17 mouse cellular contexts compared by ENCODE assay signal in genomic region chr10:120720061-120720460, GRCm38 (mm10).
DNase-seq lines count a peak whose midpoint lies in the region; ATAC-seq and TF ChIP-seq lines count a peak whose summit lies in the region.
"Had no signal": no experiment of that assay in that cellular context is flagged by ENCODE, and none has a peak within 500 bp of the region (broad histone marks: within the 10 kb centered on the region; RNA-seq: fewer than 3 reads in every experiment).

No protein-coding gene starts in this region.

- no peak for DNase-seq in heart, postnatal 36 days
- DNase-seq in Patski (ENCODE audit: low read depth, low spot score), result no peak
- no peak for DNase-seq in left cerebral cortex, adult 9 months (ENCODE audit: low spot score in 2 of 2)
- DNase-seq: adrenal gland, adult 2 months; cerebellum, adult 8-10 months; gastrocnemius, postnatal 25 days; layer of hippocampus, postnatal 36 days; thymus, postnatal 25 days had no signal

- H3K27me3 ChIP-seq in heart, embryonic 14.5 days (ENCODE audit: control insufficient read depth, insufficient read depth, low read length), result 0 out of 2 replicates have a peak, but pooled peaks cover 3% of the 10 kb centered on the region
- no peaks in the 10 kb centered on the region for H3K27me3 ChIP-seq in Patski
- peaks cover 16% of the 10 kb centered on the region; the same call in 1 of the 2 replicates for H3K27me3 ChIP-seq in embryonic facial prominence, embryonic 13.5 days
- H3K27me3 ChIP-seq in limb, embryonic 13.5 days, result peaks cover 8% of the 10 kb centered on the region
- H3K27me3 ChIP-seq in midbrain, embryonic 16.5 days (ENCODE audit: control insufficient read depth, insufficient read depth, low read depth, low read length), result peaks cover 24% of the 10 kb centered on the region

- H3K9ac ChIP-seq in heart, embryonic 14.5 days (ENCODE audit: low read length), result peak overlapping the region; percentile 5; the same call in 1 of the 2 replicates
- 0 out of 2 replicates have a peak overlapping the region, but pooled peaks have one; percentile 32 for H3K9ac ChIP-seq in embryonic facial prominence, embryonic 13.5 days
- H3K9ac ChIP-seq in limb, embryonic 13.5 days, result no peak overlapping the region
- H3K9ac ChIP-seq in midbrain, embryonic 16.5 days (ENCODE audit: low read depth, low read length), result no peak overlapping the region
- H3K9ac ChIP-seq: heart, embryonic 15.5 days; hindbrain, embryonic 13.5 days; lung, embryonic 15.5 days had no signal

- no peak overlapping the region for H3K4me3 ChIP-seq in heart, embryonic 14.5 days (ENCODE audit: control insufficient read depth in 1 of 2, insufficient read depth in 1 of 2, low read depth in 1 of 2, low read length in 2 of 2)
- no peak overlapping the region for H3K4me3 ChIP-seq in embryonic facial prominence, embryonic 13.5 days
- H3K4me3 ChIP-seq in limb, embryonic 13.5 days, result no peak overlapping the region
- H3K4me3 ChIP-seq in midbrain, embryonic 16.5 days (ENCODE audit: low read depth, low read length), result no peak overlapping the region
- H3K4me3 ChIP-seq: erythroblast, embryonic 14.5 days; heart, embryonic 15.5 days; hindbrain, embryonic 13.5 days; lung, embryonic 15.5 days had no signal

- no peak for ATAC-seq in heart, embryonic 14.5 days (ENCODE audit: insufficient number of reproducible peaks, insufficient read depth, low FRiP score, low read depth)
- ATAC-seq in Patski, result peak; percentile 8
- 0 out of 2 replicates have a peak, but pooled peaks have one; percentile 60 for ATAC-seq in embryonic facial prominence, embryonic 13.5 days (ENCODE audit: insufficient number of reproducible peaks, insufficient read depth, low FRiP score, low TSS enrichment, low read depth)
- ATAC-seq in limb, embryonic 13.5 days (ENCODE audit: low FRiP score, low read depth), result peak; percentile 80
- no peak for ATAC-seq in midbrain, embryonic 16.5 days
- ATAC-seq in megakaryocyte progenitor cell, adult 5-6 weeks (replicated peaks; ENCODE audit: poor library complexity), result no peak

- TF ChIP-seq CTCF in Patski (IDR thresholded peaks at IDR 0.05), result no peak

- peaks cover 16 to 19% of the 10 kb centered on the region in 2 experiments for H3K4me1 ChIP-seq in heart, embryonic 14.5 days (ENCODE audit: control insufficient read depth in 2 of 2, insufficient read depth in 2 of 2, low read length in 2 of 2)
- H3K4me1 ChIP-seq in embryonic facial prominence, embryonic 13.5 days, result peaks cover 47% of the 10 kb centered on the region
- H3K4me1 ChIP-seq in limb, embryonic 13.5 days, result peaks cover 74% of the 10 kb centered on the region
- peaks cover 10% of the 10 kb centered on the region for H3K4me1 ChIP-seq in midbrain, embryonic 16.5 days (ENCODE audit: control insufficient read depth, insufficient read depth, low read length)

- in situ Hi-C loops in Patski (cut with MboI; ENCODE audit: low pct_unique_long_range_greater_than_20kb), result loop anchor here (10.0 to 25.0 kb wide), 2 partner anchors 145 to 542 kb away; no protein-coding TSS in a partner anchor

- CTCF ChIA-PET in Patski (lab: Charles Lee), result no interaction called here

- intact Hi-C loops in heart, postnatal 36 days (cut with DNase I), result no loop called here

- POLR2A ChIA-PET in Patski (lab: Charles Lee), result interaction anchor here (0.5 kb wide), 1 partner anchor 32 kb away, joined by 3 read pairs; no protein-coding TSS in a partner anchor

- H3K36me3 ChIP-seq in heart, embryonic 14.5 days (ENCODE audit: control insufficient read depth, insufficient read depth, low read length), result no peaks in the 10 kb centered on the region
- H3K36me3 ChIP-seq in embryonic facial prominence, embryonic 13.5 days, result no peaks in the 10 kb centered on the region
- H3K36me3 ChIP-seq in limb, embryonic 13.5 days, result no peaks in the 10 kb centered on the region
- no peaks in the 10 kb centered on the region for H3K36me3 ChIP-seq in midbrain, embryonic 16.5 days (ENCODE audit: control insufficient read depth, insufficient read depth, low read length)
- H3K36me3 ChIP-seq: heart, embryonic 15.5 days; hindbrain, embryonic 13.5 days; lung, embryonic 15.5 days had no signal

- H3K9me3 ChIP-seq in heart, embryonic 14.5 days (ENCODE audit: control insufficient read depth, low read length), result no peaks in the 10 kb centered on the region
- no peaks in the 10 kb centered on the region for H3K9me3 ChIP-seq in embryonic facial prominence, embryonic 13.5 days
- H3K9me3 ChIP-seq in limb, embryonic 13.5 days, result no peaks in the 10 kb centered on the region
- no peaks in the 10 kb centered on the region for H3K9me3 ChIP-seq in midbrain, embryonic 16.5 days (replicated peaks; ENCODE audit: control insufficient read depth, low read length, poor library complexity, severe bottlenecking)
- H3K9me3 ChIP-seq: heart, embryonic 15.5 days; hindbrain, embryonic 13.5 days; lung, embryonic 15.5 days had no signal

- WGBS in heart, embryonic 14.5 days, result 34% methylated on average over 3 of the region's 3 CpGs
- WGBS in embryonic facial prominence, embryonic 13.5 days, result 2% methylated on average over 3 of the region's 3 CpGs
- WGBS in limb, embryonic 13.5 days, result 1% methylated on average over 3 of the region's 3 CpGs
- 20% methylated on average over 3 of the region's 3 CpGs for WGBS in midbrain, embryonic 16.5 days

- H3K27ac ChIP-seq in heart, embryonic 14.5 days (replicated peaks in 1 of 2; ENCODE audit: control insufficient read depth in 1 of 2, insufficient read depth in 1 of 2, low read depth in 2 of 2, low read length in 2 of 2), result no peak overlapping the region
- peak overlapping the region; percentile 81 for H3K27ac ChIP-seq in embryonic facial prominence, embryonic 13.5 days
- peak overlapping the region; percentile 89 for H3K27ac ChIP-seq in limb, embryonic 13.5 days
- no peak overlapping the region for H3K27ac ChIP-seq in midbrain, embryonic 16.5 days (ENCODE audit: low read length)
- H3K27ac ChIP-seq: heart, embryonic 15.5 days; hindbrain, embryonic 13.5 days; lung, embryonic 15.5 days had no signal

- H3K4me2 ChIP-seq in heart, embryonic 14.5 days (ENCODE audit: low read length), result no peak overlapping the region
- peak overlapping the region; percentile 22 for H3K4me2 ChIP-seq in embryonic facial prominence, embryonic 13.5 days
- peak overlapping the region; percentile 37 for H3K4me2 ChIP-seq in limb, embryonic 13.5 days (replicated peaks)
- no peak overlapping the region for H3K4me2 ChIP-seq in midbrain, embryonic 16.5 days (ENCODE audit: low read length)
- H3K4me2 ChIP-seq: heart, embryonic 15.5 days; hindbrain, embryonic 13.5 days; lung, embryonic 15.5 days had no signal

Comparison
In these comparisons a context has a peak if more than half of its experiments do, and no peak if none do; other contexts are left out.
1. ATAC-seq: peak in Patski (single experiment), embryonic facial prominence, embryonic 13.5 days (single experiment) and limb, embryonic 13.5 days (single experiment); none in heart, embryonic 14.5 days (single experiment), midbrain, embryonic 16.5 days (single experiment) and megakaryocyte progenitor cell, adult 5-6 weeks (single experiment).
2. H3K27ac ChIP-seq: peak in embryonic facial prominence, embryonic 13.5 days (single experiment) and limb, embryonic 13.5 days (single experiment); none in heart, embryonic 14.5 days (0 of 2) and midbrain, embryonic 16.5 days (single experiment).
3. H3K4me2 ChIP-seq: peak in embryonic facial prominence, embryonic 13.5 days (single experiment) and limb, embryonic 13.5 days (single experiment); none in heart, embryonic 14.5 days (single experiment) and midbrain, embryonic 16.5 days (single experiment).
4. H3K9ac ChIP-seq: peak in heart, embryonic 14.5 days (single experiment) and embryonic facial prominence, embryonic 13.5 days (single experiment); none in limb, embryonic 13.5 days (single experiment) and midbrain, embryonic 16.5 days (single experiment).